Mouse (Mus musculus): Measurements from ENCODE around the gene Iscu. TPM values are rescaled to one million over a fixed set of nuclear protein-coding genes. Genes with fewer than 3 reads are reported as not detected.

Gene Iscu
- total RNA-seq (2021): 100 to 1,000 TPM; 137 to 139 TPM
- long read RNA-seq, experiment 1, transcript Iscu-205 (5 exons, 489 nt): minor isoform, 8 of 369 reads
- long read RNA-seq, experiment 1, transcript Iscu-201 (5 exons, 957 nt): major isoform, 334 of 369 reads
- long read RNA-seq, experiment 1, transcript Iscu-203 (5 exons, 1,116 nt): minor isoform, 11 of 369 reads
- long read RNA-seq, experiment 1, partial matches to known transcripts: 6 of 369 reads
- long read RNA-seq, experiment 1, other reads (novel, unspliced or antisense): 7 of 369 reads
- long read RNA-seq, experiment 2, transcript Iscu-203 (5 exons, 1,116 nt): minor isoform, 12 of 515 reads
- long read RNA-seq, experiment 2, transcript Iscu-201 (5 exons, 957 nt): major isoform, 469 of 515 reads
- long read RNA-seq, experiment 2, transcript Iscu-205 (5 exons, 489 nt): minor isoform, 10 of 515 reads
- long read RNA-seq, experiment 2, partial matches to known transcripts: 10 of 515 reads
- long read RNA-seq, experiment 2, other reads (novel, unspliced or antisense): 12 of 515 reads

GRCm38 (mm10) chr5:113772450-113772895, at the start of gene Iscu, which contains the start of gene Sart3:
Gene Iscu, plus strand, starts transcription at chr5:113772748.
Gene Sart3, minus strand, starts transcription at chr5:113772510.
- DNase-seq: peak; percentile 90
- intact Hi-C loops (cut with DNase I): loop anchor here (5.0 kb wide), 1 partner anchor 185 kb away; no protein-coding TSS in a partner anchor

DNA sequence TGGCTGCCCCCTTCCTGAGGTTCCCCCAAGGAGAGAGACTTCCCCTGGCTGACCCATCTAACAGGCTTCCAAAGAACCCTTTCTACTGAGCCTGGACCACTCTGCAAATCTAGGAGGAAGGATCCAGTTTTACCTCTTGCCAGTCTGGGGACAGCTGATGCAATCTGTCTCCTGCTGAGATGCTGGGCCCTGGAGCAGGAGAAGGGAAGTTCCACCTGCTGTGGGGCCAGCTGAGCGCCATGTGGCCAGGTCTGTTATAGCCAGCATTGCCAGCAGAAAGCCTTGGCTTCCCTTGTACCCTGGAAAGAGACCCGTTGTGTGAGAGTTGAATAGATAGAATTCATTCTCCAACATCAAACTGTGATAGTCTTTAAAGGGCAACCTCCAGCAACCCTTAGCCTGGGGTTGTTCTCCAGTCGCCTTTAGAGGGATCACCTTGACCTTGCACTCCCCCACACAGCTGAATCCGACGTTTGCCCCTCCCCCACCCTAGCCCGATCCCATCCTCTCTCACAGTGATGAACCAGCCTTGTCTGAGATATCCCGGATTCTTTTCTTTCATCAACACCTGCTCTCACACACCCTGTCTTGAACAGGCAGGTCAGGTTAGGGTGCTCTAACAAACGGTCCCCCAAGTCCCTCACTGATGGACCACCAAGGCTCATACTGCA, 48.8 kb upstream of the Iscu start:
- intact Hi-C loops (cut with DNase I): loop anchor here (1.0 to 5.0 kb wide), 3 partner anchors 136 to 357 kb away; no protein-coding TSS in a partner anchor
- DNase-seq: no peak

DNA sequence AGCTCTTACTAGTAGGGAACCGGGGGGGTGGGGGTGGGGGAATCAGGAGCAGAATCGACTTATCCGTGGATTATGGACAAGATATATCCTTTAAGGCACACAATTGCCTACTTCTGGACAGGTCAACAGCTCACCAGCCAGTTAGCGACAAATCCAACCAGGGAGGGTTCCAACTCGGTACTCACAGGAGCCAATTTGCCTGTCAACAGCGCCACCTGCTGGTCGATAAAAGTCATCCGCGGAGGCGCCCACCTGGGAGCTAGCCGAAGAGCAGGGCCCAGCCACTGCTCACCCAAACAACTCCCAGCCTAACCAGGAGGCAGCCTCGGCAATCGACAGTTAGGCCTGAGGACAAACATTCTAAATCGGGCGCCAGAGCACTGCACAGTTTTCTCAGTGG, 48.1 kb upstream of the Iscu start, which contains the start of gene 1700069L16Rik:
Gene 1700069L16Rik, minus strand, starts transcription at position 327 of the 400 bp plus-strand sequence.
- intact Hi-C loops (cut with DNase I): loop anchor here (1.0 to 5.0 kb wide), 3 partner anchors 137 to 358 kb away; no protein-coding TSS in a partner anchor
- peak; percentile 66 to 74 for DNase-seq

DNA sequence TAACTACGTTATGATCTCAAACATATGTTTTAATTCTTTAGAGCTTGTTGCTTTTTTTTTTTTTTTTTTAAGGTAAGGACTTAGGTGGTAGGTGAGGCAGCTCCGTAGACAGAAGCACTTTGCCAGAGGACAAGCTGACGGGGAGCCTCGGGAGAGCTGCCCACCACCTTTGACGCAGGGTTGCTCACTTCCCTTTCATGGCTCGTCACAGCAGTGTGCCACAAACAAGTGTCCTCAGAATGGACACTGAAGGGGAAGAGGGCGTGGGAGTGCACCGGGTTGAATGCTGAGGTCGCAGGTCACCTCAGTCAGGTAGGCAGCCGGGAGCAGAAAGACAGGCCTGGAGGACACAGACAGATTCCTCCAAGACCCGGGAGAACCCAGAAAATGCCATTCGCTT, 47.1 kb upstream of the Iscu start:
- no peak for DNase-seq
- intact Hi-C loops (cut with DNase I): loop anchor here (2.0 kb wide), 1 partner anchor 359 kb away; no protein-coding TSS in a partner anchor

- intact Hi-C loops (cut with DNase I): no loop called here
- no peak for DNase-seq
Measured at GRCm38 (mm10) chr5:113726618-113727017, 45.9 kb upstream of the Iscu start.

- DNase-seq: no peak
- intact Hi-C loops (cut with DNase I): no loop called here
Measured at GRCm38 (mm10) chr5:113727238-113727637, 45.3 kb upstream of the Iscu start.

GRCm38 (mm10) chr5:113728011-113728410, 44.5 kb upstream of the Iscu start:
- intact Hi-C loops (cut with DNase I): loop anchor here (1.0 kb wide), 1 partner anchor 18 kb away; no protein-coding TSS in a partner anchor
- no peak for DNase-seq

- intact Hi-C loops (cut with DNase I): loop anchor here (1.0 kb wide), 1 partner anchor 18 kb away; no protein-coding TSS in a partner anchor
- no peak for DNase-seq
Measured at GRCm38 (mm10) chr5:113728691-113729090, 43.9 kb upstream of the Iscu start.

DNA sequence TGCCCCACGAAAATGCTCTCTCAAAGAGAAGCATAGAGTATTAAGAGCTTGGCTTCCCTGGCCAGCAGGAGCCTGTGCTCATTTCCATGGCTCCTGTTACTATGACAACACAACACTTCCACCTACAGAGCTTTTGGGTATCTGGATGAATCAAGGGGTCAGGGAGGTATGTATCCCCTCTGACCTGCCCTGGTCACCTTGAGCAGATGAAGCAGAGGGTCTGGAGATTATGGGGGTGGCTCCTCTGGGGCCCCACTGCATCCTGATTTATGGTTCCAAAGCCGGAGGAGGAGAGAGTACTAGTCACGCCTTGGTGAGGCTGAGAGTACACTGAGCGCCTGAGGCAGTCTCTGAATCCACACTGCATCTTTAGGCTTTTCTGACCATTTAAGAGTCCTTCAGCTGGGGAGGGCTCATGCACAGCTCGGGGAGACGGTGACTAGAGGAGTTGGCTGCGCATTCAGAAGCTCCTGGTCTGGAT, 41.9 kb upstream of the Iscu start:
- DNase-seq: no peak
- intact Hi-C loops (cut with DNase I): no loop called here

GRCm38 (mm10) chr5:113731174-113731573, 41.4 kb upstream of the Iscu start:
- DNase-seq: no peak
- intact Hi-C loops (cut with DNase I): no loop called here

DNA sequence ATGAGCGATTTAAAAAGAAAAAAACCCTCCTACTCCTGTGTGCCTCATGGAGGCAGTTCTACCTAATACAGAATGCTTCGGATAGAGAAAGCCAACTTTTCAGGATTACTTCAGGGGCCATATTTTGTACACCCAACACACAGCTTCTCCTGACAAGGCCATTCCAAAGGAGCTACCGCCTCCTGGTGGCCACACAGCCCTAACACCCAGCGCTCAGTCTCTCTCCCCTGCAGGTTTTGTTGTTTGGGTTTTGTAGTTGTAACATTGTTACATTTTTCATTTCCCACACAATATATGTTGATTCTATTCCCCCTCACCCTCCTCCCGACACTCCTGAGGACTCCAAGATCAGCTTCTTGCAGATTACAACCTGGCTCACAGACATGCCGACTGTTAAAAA, 40.4 kb upstream of the Iscu start:
- intact Hi-C loops (cut with DNase I): no loop called here
- no peak for DNase-seq

- DNase-seq: no peak
- intact Hi-C loops (cut with DNase I): no loop called here
Measured at GRCm38 (mm10) chr5:113734376-113734775, 38.2 kb upstream of the Iscu start.

DNA sequence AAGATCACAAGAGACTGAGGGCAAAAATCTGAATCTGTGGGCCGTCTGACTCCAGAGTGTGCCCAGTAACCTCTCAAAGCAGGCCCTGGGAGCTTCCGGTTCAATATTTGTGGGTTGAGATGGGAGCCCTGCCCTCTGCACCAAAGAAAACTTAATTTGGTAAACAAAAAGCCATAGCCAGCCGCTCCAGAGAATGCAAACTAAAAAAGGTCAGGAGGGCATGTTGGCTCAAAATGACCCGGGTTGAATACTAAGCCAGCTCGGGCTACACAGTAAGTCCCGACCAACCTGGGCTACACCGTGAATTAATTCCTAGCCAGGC, 37.6 kb upstream of the Iscu start:
- intact Hi-C loops (cut with DNase I): no loop called here
- DNase-seq: no peak

- intact Hi-C loops (cut with DNase I): loop anchor here (2.0 kb wide), 1 partner anchor 35 kb away; no protein-coding TSS in a partner anchor
- peak; percentile 82 to 91 for DNase-seq
Measured at GRCm38 (mm10) chr5:113735345-113736112, 37.0 kb upstream of the Iscu start, which contains the start of gene Ficd. Gene Ficd, plus strand, starts transcription at chr5:113735803.

DNA sequence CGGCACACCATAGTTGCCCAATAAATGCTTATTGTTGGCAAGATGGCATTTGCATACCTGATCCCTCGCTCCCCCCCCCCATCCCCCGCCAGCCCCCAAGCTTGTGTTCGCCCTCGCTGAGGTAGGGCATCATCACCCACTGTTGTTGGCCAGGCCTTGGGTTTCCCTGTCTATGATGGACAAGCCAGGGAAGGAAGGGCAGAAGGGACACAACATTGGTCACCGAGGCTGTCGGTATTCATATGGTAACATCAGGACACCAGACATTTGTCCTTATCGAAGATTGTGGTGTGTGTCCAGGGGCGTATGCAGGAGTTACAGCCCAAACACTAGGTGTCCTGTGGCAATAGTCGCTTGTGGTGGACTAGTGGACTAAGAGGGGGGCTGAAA, 36.4 kb upstream of the Iscu start:
- no peak for DNase-seq
- intact Hi-C loops (cut with DNase I): loop anchor here (2.0 kb wide), 1 partner anchor 35 kb away; no protein-coding TSS in a partner anchor

DNA sequence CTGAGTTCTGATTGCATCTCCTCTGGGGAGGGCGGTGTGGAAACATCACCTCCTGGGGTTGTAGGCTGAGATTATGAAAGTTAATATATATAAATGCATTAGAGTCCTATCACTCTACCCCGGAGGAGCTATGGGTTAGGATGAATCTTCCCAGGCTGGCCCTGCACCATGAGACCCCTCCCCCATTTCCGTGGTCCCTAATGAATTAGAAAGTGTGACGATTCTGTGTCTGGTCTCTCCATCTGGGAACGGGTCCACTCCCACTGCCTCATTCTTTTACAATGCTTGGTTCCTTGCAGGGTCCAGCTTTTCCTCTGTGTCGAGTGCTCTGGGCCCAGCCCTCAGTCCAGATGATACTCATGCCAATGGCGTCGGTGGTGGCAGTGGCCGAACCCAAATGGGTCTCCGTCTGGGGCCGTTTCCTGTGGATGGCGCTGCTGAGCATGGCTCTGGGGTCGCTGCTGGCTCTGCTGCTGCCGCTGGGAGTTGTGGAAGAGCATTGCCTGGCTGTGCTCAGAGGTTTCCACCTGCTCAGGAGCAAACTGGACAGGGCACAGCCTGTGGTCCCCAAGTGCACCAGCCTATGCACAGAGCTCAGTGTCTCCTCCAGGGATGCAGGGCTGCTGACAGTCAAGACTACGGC, 35.9 kb upstream of the Iscu start:
- intact Hi-C loops (cut with DNase I): loop anchor here (2.0 kb wide), 1 partner anchor 34 kb away; no protein-coding TSS in a partner anchor
- no peak for DNase-seq

DNA sequence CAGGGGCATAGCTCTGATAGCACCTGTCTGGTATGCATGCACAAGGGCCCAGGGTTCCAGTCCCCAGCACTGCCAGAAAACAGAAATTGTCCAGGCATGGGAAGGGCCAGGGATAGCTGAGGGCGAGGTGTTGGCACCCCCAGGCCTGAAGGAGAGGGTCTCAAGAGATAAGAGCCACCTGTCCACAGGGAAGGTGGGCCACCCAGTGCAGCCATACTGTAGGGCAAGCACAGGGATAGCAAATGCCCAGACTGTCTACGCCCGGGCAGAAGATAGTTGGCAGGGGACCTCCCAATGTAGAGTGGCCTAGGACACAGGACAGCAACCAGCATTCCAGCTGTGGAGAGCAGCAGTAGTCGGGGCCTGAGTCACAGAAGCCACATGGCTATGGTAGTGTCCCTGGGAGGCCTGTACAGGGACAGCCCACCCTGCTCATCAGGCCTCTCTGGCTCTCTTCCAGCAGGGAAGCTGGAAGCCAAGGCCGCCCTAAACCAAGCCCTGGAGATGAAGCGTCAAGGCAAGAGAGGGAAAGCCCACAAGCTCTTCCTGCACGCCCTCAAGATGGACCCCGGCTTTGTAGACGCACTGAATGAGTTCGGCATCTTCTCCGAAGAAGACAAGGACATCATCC, 34.8 kb upstream of the Iscu start:
- intact Hi-C loops (cut with DNase I): loop anchor here (2.0 kb wide), 1 partner anchor 33 kb away; no protein-coding TSS in a partner anchor
- no peak for DNase-seq

DNA sequence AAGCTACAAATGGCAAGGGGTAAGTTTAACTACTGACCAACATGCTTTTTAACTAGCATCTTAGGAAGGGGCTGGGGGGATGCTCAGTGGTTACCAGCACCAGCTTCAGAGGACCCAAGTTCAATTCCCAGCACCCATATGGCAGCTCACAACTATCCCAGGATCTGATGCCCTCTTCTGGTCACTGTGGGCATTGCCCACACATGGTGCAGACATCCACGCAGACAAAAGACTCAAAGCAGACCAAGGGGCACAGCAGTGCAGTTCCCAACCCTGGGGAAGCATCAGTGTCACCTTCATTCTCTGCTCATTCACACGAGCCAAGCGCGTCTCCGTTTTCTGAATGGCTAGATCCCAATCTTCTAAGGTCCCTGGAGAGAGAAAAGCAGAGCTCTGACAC, 24.9 kb upstream of the Iscu start:
- intact Hi-C loops (cut with DNase I): no loop called here
- DNase-seq: no peak
